Mouse (Mus musculus) neutrophil, adult 5-6 weeks (primary cell): ENCODE results near the gene Fcrla. TPM values are rescaled to one million over a fixed set of nuclear protein-coding genes. Genes with fewer than 3 reads are reported as not detected.

ENCODE experiments used
- total RNA-seq: library from RNA; stranded (forward); fragments of 200-1000 nt; gene quantifications from 2 replicates; pipeline ENCODE4 v1.2.3, GENCODE M21; 2017

Gene Fcrla
- total RNA-seq, 1 experiment from 2014 or later, result 255 TPM

Other genes with a start within 250 kb of the Fcrla start
- 46.3 and 47.7 TPM in 2 replicates for gene Atf6, start 59.8 kb downstream of the Fcrla start, total RNA-seq
- gene Gm26620, start 42.5 kb downstream of the Fcrla start, total RNA-seq, result 0.58 TPM in 1 of 2 replicates, not detected in the other
- 6.9 and 8.8 TPM in 2 replicates for gene Dusp12, start 42.0 kb downstream of the Fcrla start, total RNA-seq
- 0.98 and 1.4 TPM in 2 replicates for gene Fcrlb, start 14.6 kb downstream of the Fcrla start, total RNA-seq
- 136 and 145 TPM in 2 replicates for gene Fcgr2b, start 49.0 kb upstream of the Fcrla start, total RNA-seq
- gene Fcgr4, start 91.3 kb upstream of the Fcrla start, total RNA-seq, result 134 TPM in 2 replicates
- 682 and 697 TPM in 2 replicates for gene Fcgr3, start 137.4 kb upstream of the Fcrla start, total RNA-seq
- not detected in 2 replicates for gene Cfap126, start 186.3 kb upstream of the Fcrla start, total RNA-seq
- 16.3 and 16.9 TPM in 2 replicates for gene Sdhc, start 223.0 kb upstream of the Fcrla start, total RNA-seq
- gene Mpz, start 223.1 kb upstream of the Fcrla start, total RNA-seq, result not detected in 2 replicates